Mouse (Mus musculus): ENCODE results near the gene Gm4027. TPM values are rescaled to one million over a fixed set of nuclear protein-coding genes. Genes with fewer than 3 reads are reported as not detected.
"Not testable (repeated sequence)": the region's sequence is repeated elsewhere in the genome, so short reads cannot be mapped to it uniquely, and the experiment has no call there.

Gm4027 gene
- polyA plus RNA-seq (2014; fragmentation: Nextera tagmentation; extraction: Ambion mirVana), result not detected in 2 replicates

DNA sequence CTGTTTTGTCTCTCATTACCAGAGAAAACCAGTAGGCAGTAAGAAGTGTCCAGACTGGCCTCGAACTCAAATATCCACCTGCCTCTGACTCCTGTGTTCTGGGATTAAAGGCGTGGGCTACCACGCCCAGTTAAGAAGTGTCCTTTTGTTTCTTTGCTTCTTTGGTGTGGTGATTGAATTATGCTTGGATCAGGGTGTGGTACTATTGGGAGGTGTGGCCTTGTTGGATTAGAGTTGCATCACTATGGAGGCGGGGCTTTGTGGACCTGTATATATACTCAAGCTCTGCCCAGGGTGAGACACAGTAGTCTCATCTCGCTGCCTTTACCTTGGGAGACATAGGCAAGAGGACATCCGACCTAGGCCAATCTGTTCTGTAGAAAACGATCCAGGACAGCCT is at the start of gene Gm4027:
Gene Gm4027 (plus strand): TSS at position 301 of the 400 bp plus-strand sequence.
- H3K4me2 ChIP-seq (replicated peaks; ENCODE audit: low read depth, low read length); H3K4me1 ChIP-seq (ENCODE audit: control insufficient read depth, insufficient read depth, low read length); H3K4me3 ChIP-seq (ENCODE audit: low read length); H3K9me3 ChIP-seq (ENCODE audit: control insufficient read depth, low read length); ATAC-seq (ENCODE audit: low FRiP score, low TSS enrichment); H3K27me3 ChIP-seq (ENCODE audit: control insufficient read depth, insufficient read depth, low read length); H3K9ac ChIP-seq (ENCODE audit: low read depth, low read length); H3K27ac ChIP-seq (ENCODE audit: low read depth, low read length); H3K36me3 ChIP-seq (ENCODE audit: control insufficient read depth, insufficient read depth, low read length): not testable (repeated sequence)
- 92% methylated on average over 5 of the region's 7 CpGs for WGBS

DNA sequence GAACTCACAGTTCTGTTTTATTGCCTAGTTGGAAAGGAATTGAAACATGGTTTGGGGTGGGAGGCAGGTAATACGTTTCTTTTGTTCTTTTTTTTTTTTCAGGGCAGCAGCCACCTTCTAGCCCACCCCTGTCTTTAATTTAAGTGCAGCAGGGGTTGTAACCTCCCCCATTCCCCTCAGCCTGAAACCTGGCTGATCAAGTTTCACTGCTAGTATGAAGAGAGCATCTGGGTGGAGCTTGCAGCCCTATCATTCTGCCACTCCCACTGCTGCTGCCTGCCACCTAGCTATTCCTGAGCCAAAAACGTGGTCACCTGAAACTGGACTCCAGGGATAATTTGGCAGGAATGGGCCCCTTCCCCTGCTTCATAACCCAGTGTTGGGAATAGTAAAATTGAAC is 17.3 kb upstream of the Gm4027 start:
- not testable (repeated sequence) for H3K27ac ChIP-seq (ENCODE audit: low read depth, low read length); H3K36me3 ChIP-seq (ENCODE audit: control insufficient read depth, insufficient read depth, low read length); H3K4me3 ChIP-seq (ENCODE audit: low read length); H3K9me3 ChIP-seq (ENCODE audit: control insufficient read depth, low read length); H3K4me2 ChIP-seq (replicated peaks; ENCODE audit: low read depth, low read length); H3K9ac ChIP-seq (ENCODE audit: low read depth, low read length); H3K27me3 ChIP-seq (ENCODE audit: control insufficient read depth, insufficient read depth, low read length); H3K4me1 ChIP-seq (ENCODE audit: control insufficient read depth, insufficient read depth, low read length)
- ATAC-seq (ENCODE audit: low FRiP score, low TSS enrichment), result peak; percentile 85
- WGBS, result 6% methylated on average over 2 of the region's 2 CpGs

DNA sequence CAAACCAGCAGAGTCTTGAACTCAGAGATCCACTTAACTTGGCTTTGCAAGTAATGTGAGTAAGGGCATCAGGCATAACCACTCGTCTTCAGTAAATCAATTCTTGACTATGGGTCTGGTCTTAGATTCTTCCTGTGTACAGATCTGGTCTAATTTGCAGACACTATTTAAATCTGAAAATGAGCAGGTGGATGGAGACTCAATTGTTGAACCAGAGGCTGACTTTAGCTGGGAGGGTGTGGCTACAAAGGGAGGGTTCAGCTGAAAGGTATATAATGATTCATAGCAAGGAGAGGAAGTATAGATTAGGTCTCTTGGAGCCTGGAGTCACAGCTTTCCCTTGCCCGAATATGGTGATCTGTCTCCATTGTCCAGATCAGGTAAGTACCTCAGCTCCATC is 16.3 kb upstream of the Gm4027 start, which contains the start of gene Oog1:
Gene Oog1 (plus strand): TSS at position 301 of the 400 bp plus-strand sequence.
- H3K9me3 ChIP-seq (ENCODE audit: control insufficient read depth, low read length); H3K4me3 ChIP-seq (ENCODE audit: low read length); H3K9ac ChIP-seq (ENCODE audit: low read depth, low read length); H3K27me3 ChIP-seq (ENCODE audit: control insufficient read depth, insufficient read depth, low read length); ATAC-seq (ENCODE audit: low FRiP score, low TSS enrichment); H3K4me2 ChIP-seq (replicated peaks; ENCODE audit: low read depth, low read length); H3K36me3 ChIP-seq (ENCODE audit: control insufficient read depth, insufficient read depth, low read length); H3K4me1 ChIP-seq (ENCODE audit: control insufficient read depth, insufficient read depth, low read length); H3K27ac ChIP-seq (ENCODE audit: low read depth, low read length): not testable (repeated sequence)
- WGBS, result 47% methylated on average over 1 of the region's 2 CpGs

DNA sequence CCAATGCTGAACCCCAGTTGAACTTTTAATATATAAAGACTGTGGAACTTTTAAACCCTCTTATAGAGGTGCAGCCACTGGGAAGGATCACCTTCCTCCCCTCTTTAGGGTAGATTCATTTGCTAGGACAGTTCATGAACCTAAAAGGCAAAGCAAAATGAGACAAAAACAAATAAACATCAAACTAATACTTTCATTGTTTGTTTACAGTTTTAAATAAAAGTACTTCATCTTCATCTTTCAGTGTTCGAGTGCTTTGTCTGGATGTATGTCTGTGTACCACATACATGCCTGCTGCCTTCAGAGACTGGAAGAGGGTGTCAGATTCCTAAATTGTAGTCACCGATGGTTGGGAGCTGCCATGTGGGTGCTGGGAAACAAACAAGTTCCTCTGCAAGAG is 25.9 kb downstream of the Gm4027 start, which contains the start of gene Gm16381:
Gene Gm16381 (minus strand): TSS at position 101 of the 400 bp plus-strand sequence.
- WGBS, result 97% methylated on average over 1 of the region's 2 CpGs
- not testable (repeated sequence) for ATAC-seq (ENCODE audit: low FRiP score, low TSS enrichment)

DNA sequence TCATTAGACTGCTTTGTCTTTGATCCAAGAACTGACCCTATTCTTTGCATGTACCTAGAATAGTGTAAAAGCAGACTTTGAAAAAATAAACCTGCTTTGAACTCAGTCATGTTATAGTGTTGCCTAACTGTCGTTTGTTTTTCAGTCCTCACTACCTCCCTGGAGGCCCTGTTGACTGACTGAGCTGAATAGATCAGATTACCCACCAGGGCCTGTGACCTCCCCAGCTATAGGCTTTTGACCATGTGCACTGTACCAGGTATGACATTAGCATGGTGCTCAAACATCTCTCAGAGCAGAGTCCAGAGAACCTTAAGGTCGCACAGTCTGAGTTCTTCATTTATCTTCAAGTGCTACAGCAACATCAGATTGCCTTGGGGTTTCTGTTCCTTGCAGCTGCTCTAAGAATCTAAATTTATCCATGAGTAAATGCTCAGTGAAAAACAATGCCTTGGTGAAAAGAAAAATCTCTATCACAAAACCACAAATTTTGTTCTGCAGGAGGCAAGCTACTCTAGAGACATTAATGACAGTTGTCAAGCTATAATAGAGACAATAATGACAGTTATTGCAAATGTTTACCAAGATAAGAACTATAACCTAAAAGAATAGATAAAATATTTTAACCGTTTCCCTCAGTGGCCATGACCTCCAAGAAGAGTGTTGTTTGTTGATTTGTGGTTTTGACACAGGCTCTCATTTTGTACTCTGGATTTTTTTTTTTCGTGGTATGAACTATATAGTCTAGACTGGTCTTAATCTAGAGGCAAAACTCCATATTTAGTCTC is 34.4 kb downstream of the Gm4027 start:
- not testable (repeated sequence) for ATAC-seq (ENCODE audit: low FRiP score, low TSS enrichment); H3K27ac ChIP-seq (ENCODE audit: low read depth, low read length); H3K36me3 ChIP-seq (ENCODE audit: control insufficient read depth, insufficient read depth, low read length); H3K4me1 ChIP-seq (ENCODE audit: control insufficient read depth, insufficient read depth, low read length); H3K9me3 ChIP-seq (ENCODE audit: control insufficient read depth, low read length); H3K9ac ChIP-seq (ENCODE audit: low read depth, low read length); H3K4me3 ChIP-seq (ENCODE audit: low read length); H3K27me3 ChIP-seq (ENCODE audit: control insufficient read depth, insufficient read depth, low read length); H3K4me2 ChIP-seq (replicated peaks; ENCODE audit: low read depth, low read length)
- 78% methylated on average over 2 of the region's 4 CpGs for WGBS

More for the DNA sequence above, 25.9 kb downstream of the Gm4027 start, which contains the start of gene Gm16381:
- not testable (repeated sequence) for H3K27ac ChIP-seq (ENCODE audit: low read depth, low read length); H3K36me3 ChIP-seq (ENCODE audit: control insufficient read depth, insufficient read depth, low read length); H3K4me3 ChIP-seq (ENCODE audit: low read length); H3K9ac ChIP-seq (ENCODE audit: low read depth, low read length); H3K4me2 ChIP-seq (replicated peaks; ENCODE audit: low read depth, low read length); H3K27me3 ChIP-seq (ENCODE audit: control insufficient read depth, insufficient read depth, low read length); H3K9me3 ChIP-seq (ENCODE audit: control insufficient read depth, low read length); H3K4me1 ChIP-seq (ENCODE audit: control insufficient read depth, insufficient read depth, low read length)

Other genes with a start within 250 kb of the Gm4027 start
- gene Sptlc2, start 230.5 kb upstream of the Gm4027 start, polyA plus RNA-seq (2014; fragmentation: Nextera tagmentation; extraction: Ambion mirVana), result 65.1 and 85.3 TPM in 2 replicates
- 269 and 468 TPM in 2 replicates for gene Slirp, start 175.0 kb upstream of the Gm4027 start, polyA plus RNA-seq (2014; fragmentation: Nextera tagmentation; extraction: Ambion mirVana)
- gene Alkbh1, start 174.9 kb upstream of the Gm4027 start, polyA plus RNA-seq (2014; fragmentation: Nextera tagmentation; extraction: Ambion mirVana), result 63.7 and 75.6 TPM in 2 replicates
- gene Snw1, start 146.6 kb upstream of the Gm4027 start, polyA plus RNA-seq (2014; fragmentation: Nextera tagmentation; extraction: Ambion mirVana), result 142 and 161 TPM in 2 replicates
- not detected in 2 replicates for gene Gm5788, start 124.1 kb upstream of the Gm4027 start, polyA plus RNA-seq (2014; fragmentation: Nextera tagmentation; extraction: Ambion mirVana)
- gene Gm8300, start 104.6 kb upstream of the Gm4027 start, polyA plus RNA-seq (2014; fragmentation: Nextera tagmentation; extraction: Ambion mirVana), result not detected in 2 replicates
- not detected in 2 replicates for gene Oog1, start 16.2 kb upstream of the Gm4027 start, polyA plus RNA-seq (2014; fragmentation: Nextera tagmentation; extraction: Ambion mirVana)
- gene Gm16381, start 25.8 kb downstream of the Gm4027 start, polyA plus RNA-seq (2014; fragmentation: Nextera tagmentation; extraction: Ambion mirVana), result not detected in 2 replicates
- not detected in 2 replicates for gene Gm21319, start 156.9 kb downstream of the Gm4027 start, polyA plus RNA-seq (2014; fragmentation: Nextera tagmentation; extraction: Ambion mirVana)
- not detected in 2 replicates for gene Gm21936, start 176.6 kb downstream of the Gm4027 start, polyA plus RNA-seq (2014; fragmentation: Nextera tagmentation; extraction: Ambion mirVana)
- gene BB287469, start 197.7 kb downstream of the Gm4027 start, polyA plus RNA-seq (2014; fragmentation: Nextera tagmentation; extraction: Ambion mirVana), result not detected in 2 replicates
- gene Gm2001, start 223.5 kb downstream of the Gm4027 start, polyA plus RNA-seq (2014; fragmentation: Nextera tagmentation; extraction: Ambion mirVana), result not detected in 2 replicates